13 mouse cellular contexts compared by ENCODE assay signal in the genomic region with DNA sequence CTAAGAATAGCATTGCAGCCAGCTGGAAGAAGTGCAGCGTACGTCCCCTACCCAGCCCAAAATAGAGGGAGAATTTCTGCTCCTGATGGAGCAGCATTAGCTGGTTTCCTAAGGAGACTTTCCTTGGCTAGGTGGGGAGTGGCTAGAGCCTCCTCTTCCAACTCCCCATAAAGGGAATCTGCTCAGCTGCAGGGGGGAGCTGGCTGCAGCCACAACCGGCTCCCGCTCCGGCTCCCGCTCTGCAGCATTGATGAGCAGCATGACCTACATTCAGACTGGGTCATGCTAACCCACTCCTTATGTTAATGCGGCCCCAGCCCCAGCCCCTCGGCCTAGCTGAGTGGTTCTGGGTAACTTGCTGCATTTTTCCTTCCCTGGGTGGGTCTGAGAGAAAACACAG. TPM values are rescaled to one million over a fixed set of nuclear protein-coding genes. Genes with fewer than 3 reads are reported as not detected.
A peak's percentile ranks its signal among the peaks of the same experiment; 100 is the strongest.
DNase-seq lines count a peak whose midpoint lies in the region; ATAC-seq lines count a peak whose summit lies in the region.
"Had no signal": no experiment of that assay in that cellular context is flagged by ENCODE, and none has a peak within 500 bp of the region (broad histone marks: within the 10 kb centered on the region; RNA-seq: fewer than 3 reads in every experiment).

No protein-coding gene starts in this region.

- H3K27ac ChIP-seq in hindbrain, embryonic 11.5 days (ENCODE audit: low read depth, low read length), result peak overlapping the region; percentile 6; the same call in 1 of the 2 replicates
- H3K27ac ChIP-seq in hindbrain, embryonic 10.5 days, result no peak overlapping the region
- peak overlapping the region; percentile 62 for H3K27ac ChIP-seq in hindbrain, embryonic 12.5 days
- H3K27ac ChIP-seq in midbrain, embryonic 16.5 days (ENCODE audit: low read length), result peak overlapping the region; percentile 71
- H3K27ac ChIP-seq: limb, embryonic 15.5 days had no signal

- DNase-seq in cerebellum, adult 9-11 months, result no peak
- DNase-seq in hindbrain, embryonic 11.5 days (ENCODE audit: low spot score), result no peak
- DNase-seq in hindbrain, embryonic 10.5 days (ENCODE audit: low spot score), result no peak
- DNase-seq in kidney, adult 18-20 months, result no peak
- no peak for DNase-seq in ovary, postnatal 14 days (ENCODE audit: low spot score)
- DNase-seq: adrenal gland, postnatal 36 days; kidney, adult 8-10 months; lung, embryonic 14.5 days had no signal

- H3K4me1 ChIP-seq in hindbrain, embryonic 11.5 days (replicated peaks; ENCODE audit: control insufficient read depth, insufficient read depth, low read length), result no peaks in the 10 kb centered on the region; the same call in 1 of the 2 replicates
- peaks cover 14% of the 10 kb centered on the region; the same call in 1 of the 2 replicates for H3K4me1 ChIP-seq in hindbrain, embryonic 10.5 days (replicated peaks)
- H3K4me1 ChIP-seq in hindbrain, embryonic 12.5 days, result peaks cover 13% of the 10 kb centered on the region
- 0 out of 2 replicates have a peak, but pooled peaks cover 3% of the 10 kb centered on the region for H3K4me1 ChIP-seq in midbrain, embryonic 16.5 days (ENCODE audit: control insufficient read depth, insufficient read depth, low read length)
- H3K4me1 ChIP-seq: limb, embryonic 15.5 days had no signal

- no peaks in the 10 kb centered on the region for H3K9me3 ChIP-seq in hindbrain, embryonic 11.5 days (ENCODE audit: control insufficient read depth, low read length)
- no peaks in the 10 kb centered on the region for H3K9me3 ChIP-seq in hindbrain, embryonic 10.5 days
- no peaks in the 10 kb centered on the region for H3K9me3 ChIP-seq in hindbrain, embryonic 12.5 days (replicated peaks)
- no peaks in the 10 kb centered on the region for H3K9me3 ChIP-seq in midbrain, embryonic 16.5 days (replicated peaks; ENCODE audit: control insufficient read depth, low read length, poor library complexity, severe bottlenecking)
- H3K9me3 ChIP-seq: limb, embryonic 15.5 days had no signal

- no peaks in the 10 kb centered on the region for H3K27me3 ChIP-seq in hindbrain, embryonic 11.5 days (ENCODE audit: control insufficient read depth, insufficient read depth, low read length)
- H3K27me3 ChIP-seq in hindbrain, embryonic 10.5 days (ENCODE audit: insufficient read depth, poor library complexity, severe bottlenecking), result no peaks in the 10 kb centered on the region
- no peaks in the 10 kb centered on the region for H3K27me3 ChIP-seq in hindbrain, embryonic 12.5 days
- H3K27me3 ChIP-seq in midbrain, embryonic 16.5 days (ENCODE audit: control insufficient read depth, insufficient read depth, low read depth, low read length), result no peaks in the 10 kb centered on the region
- H3K27me3 ChIP-seq: limb, embryonic 15.5 days had no signal

- WGBS in hindbrain, embryonic 11.5 days, result 63% methylated on average over 8 of the region's 8 CpGs
- whole genome bisulfite sequencing in hindbrain, embryonic 10.5 days, result 64% methylated on average over 8 of the region's 8 CpGs
- 58% methylated on average over 8 of the region's 8 CpGs for WGBS in hindbrain, embryonic 12.5 days
- 54% methylated on average over 8 of the region's 8 CpGs for WGBS in midbrain, embryonic 16.5 days

- no peak overlapping the region for H3K9ac ChIP-seq in hindbrain, embryonic 11.5 days (ENCODE audit: low read depth, low read length)
- no peak overlapping the region for H3K9ac ChIP-seq in hindbrain, embryonic 12.5 days
- H3K9ac ChIP-seq in midbrain, embryonic 16.5 days (ENCODE audit: low read depth, low read length), result no peak overlapping the region
- H3K9ac ChIP-seq: limb, embryonic 15.5 days; lung, embryonic 14.5 days had no signal

- H3K36me3 ChIP-seq in hindbrain, embryonic 11.5 days (ENCODE audit: control insufficient read depth, insufficient read depth, low read length), result peaks cover 15% of the 10 kb centered on the region; the same call in 1 of the 2 replicates
- peaks cover 100% of the 10 kb centered on the region for H3K36me3 ChIP-seq in hindbrain, embryonic 10.5 days
- H3K36me3 ChIP-seq in hindbrain, embryonic 12.5 days, result peaks cover 91% of the 10 kb centered on the region
- H3K36me3 ChIP-seq in midbrain, embryonic 16.5 days (ENCODE audit: control insufficient read depth, insufficient read depth, low read length), result peaks cover 32% of the 10 kb centered on the region

- H3K4me2 ChIP-seq in hindbrain, embryonic 11.5 days (replicated peaks; ENCODE audit: low read depth, low read length), result no peak overlapping the region
- no peak overlapping the region for H3K4me2 ChIP-seq in hindbrain, embryonic 12.5 days (replicated peaks)
- H3K4me2 ChIP-seq in midbrain, embryonic 16.5 days (ENCODE audit: low read length), result 0 out of 2 replicates have a peak overlapping the region, but pooled peaks have one; percentile 1
- H3K4me2 ChIP-seq: limb, embryonic 15.5 days; lung, embryonic 14.5 days had no signal

- H3K4me3 ChIP-seq in hindbrain, embryonic 11.5 days (ENCODE audit: low read depth, low read length), result no peak overlapping the region
- no peak overlapping the region for H3K4me3 ChIP-seq in hindbrain, embryonic 10.5 days
- no peak overlapping the region for H3K4me3 ChIP-seq in hindbrain, embryonic 12.5 days
- H3K4me3 ChIP-seq in midbrain, embryonic 16.5 days (ENCODE audit: low read depth, low read length), result no peak overlapping the region
- H3K4me3 ChIP-seq: limb, embryonic 15.5 days had no signal

- peak; percentile 59; the same call in 1 of the 2 replicates for ATAC-seq in cerebellum, adult (ENCODE audit: insufficient number of reproducible peaks, low FRiP score, low TSS enrichment)
- no peak; the same call in 1 of the 2 replicates for ATAC-seq in hindbrain, embryonic 11.5 days (ENCODE audit: low FRiP score)
- ATAC-seq in hindbrain, embryonic 12.5 days (ENCODE audit: low FRiP score), result peak; percentile 61
- ATAC-seq in midbrain, embryonic 16.5 days, result peak; percentile 50; the same call in 1 of the 2 replicates

RNA-seq across cellular contexts. Expression of a gene that starts 27.4 kb away (rescaled TPM):
- polyA plus RNA-seq in hindbrain, embryonic 11.5 days (2014; fragmentation: Nextera tagmentation; extraction: Ambion mirVana), result 107 and 113 TPM in 2 replicates
- polyA plus RNA-seq in hindbrain, embryonic 10.5 days (2016; fragmentation: Nextera tagmentation; extraction: Ambion mirVana), result 116 and 121 TPM in 2 replicates
- polyA plus RNA-seq in hindbrain, embryonic 12.5 days (2016; fragmentation: Nextera tagmentation; extraction: Ambion mirVana), result 78.0 and 80.8 TPM in 2 replicates
- 74.1 and 77.3 TPM in 2 replicates for polyA plus RNA-seq in midbrain, embryonic 16.5 days (2015; fragmentation: Nextera tagmentation; extraction: Ambion mirVana)

RNA-seq across cellular contexts. Expression of a gene that starts 27.5 kb away (rescaled TPM):
- 2.3 and 5.5 TPM in 2 replicates for polyA plus RNA-seq in hindbrain, embryonic 11.5 days (2014; fragmentation: Nextera tagmentation; extraction: Ambion mirVana)
- polyA plus RNA-seq in hindbrain, embryonic 10.5 days (2016; fragmentation: Nextera tagmentation; extraction: Ambion mirVana), result 7.6 and 8.9 TPM in 2 replicates
- 4.1 and 4.5 TPM in 2 replicates for polyA plus RNA-seq in hindbrain, embryonic 12.5 days (2016; fragmentation: Nextera tagmentation; extraction: Ambion mirVana)
- 4.1 and 7.2 TPM in 2 replicates for polyA plus RNA-seq in midbrain, embryonic 16.5 days (2015; fragmentation: Nextera tagmentation; extraction: Ambion mirVana)

RNA-seq across cellular contexts. Expression of a gene that starts 57.4 kb away (rescaled TPM):
- 0.13 and 0.20 TPM in 2 replicates for polyA plus RNA-seq in hindbrain, embryonic 11.5 days (2014; fragmentation: Nextera tagmentation; extraction: Ambion mirVana)
- polyA plus RNA-seq in hindbrain, embryonic 10.5 days (2016; fragmentation: Nextera tagmentation; extraction: Ambion mirVana), result 0.30 TPM in 2 replicates
- 0.10 TPM in 1 of 2 replicates, not detected in the other for polyA plus RNA-seq in hindbrain, embryonic 12.5 days (2016; fragmentation: Nextera tagmentation; extraction: Ambion mirVana)
- not detected in 2 replicates for polyA plus RNA-seq in midbrain, embryonic 16.5 days (2015; fragmentation: Nextera tagmentation; extraction: Ambion mirVana)
- polyA plus RNA-seq: heart, postnatal 0 days; limb, embryonic 15.5 days; lung, embryonic 14.5 days had no signal
